Mouse (Mus musculus) liver, embryonic 13.5 days (tissue): ENCODE data around the gene Add2. TPM values are rescaled to one million over a fixed set of nuclear protein-coding genes. Genes with fewer than 3 reads are reported as not detected.

ENCODE experiments used
- ATAC-seq: fragments of 200-750 bp; cut with Nextera tagmentation; 2 replicates; pipeline ENCODE4 v1.8.0; 2017; ENCODE audit warnings: low read depth, mild to moderate bottlenecking, moderate number of reproducible peaks, moderate library complexity
- DNase-seq: peaks from one replicate; pipeline ENCODE4 v3.0.0; 2022
- H3K27ac ChIP-seq: fragments of 300-500 bp; sonication (generic); 2 replicates; pipeline ENCODE4 v1.5.1; 2015; ENCODE audit warnings: moderate library complexity, mild to moderate bottlenecking, inconsistent platforms
- H3K27me3 ChIP-seq: fragments of 300-500 bp; sonication (generic); 2 replicates; pipeline ENCODE4 v1.6.1; 2015; ENCODE audit warnings: mild to moderate bottlenecking, inconsistent platforms
- H3K36me3 ChIP-seq: fragments of 300-500 bp; sonication (generic); 2 replicates; pipeline ENCODE4 v1.6.1; 2015; ENCODE audit warnings: mild to moderate bottlenecking, inconsistent platforms
- H3K4me1 ChIP-seq: fragments of 300-500 bp; sonication (generic); replicated peaks from 2 replicates; pipeline ENCODE4 v1.6.1; 2015; ENCODE audit warnings: inconsistent platforms
- H3K4me2 ChIP-seq: fragments of 300-500 bp; sonication (generic); 2 replicates; pipeline ENCODE4 v1.6.1; 2015; ENCODE audit warnings: inconsistent platforms, mild to moderate bottlenecking, moderate library complexity
- H3K4me3 ChIP-seq: fragments of 300-500 bp; sonication (generic); replicated peaks from 2 replicates; pipeline ENCODE4 v1.5.1; 2015; ENCODE audit warnings: mild to moderate bottlenecking, inconsistent platforms
- H3K9ac ChIP-seq: fragments of 300-500 bp; sonication (generic); 2 replicates; pipeline ENCODE4 v1.6.1; 2015; ENCODE audit warnings: mild to moderate bottlenecking, inconsistent platforms
- H3K9me3 ChIP-seq: fragments of 300-500 bp; sonication (generic); replicated peaks from 2 replicates; pipeline ENCODE4 v1.6.1; 2016; ENCODE audit warnings: inconsistent platforms
- WGBS: fragments of 180-500 bp; shearing (Covaris S2); methylation state at CpG from one replicate; pipeline ENCODE4 v1.1.7; 2015; ENCODE audit not compliant: insufficient replicate concordance; 5-methylcytosine and 5-hydroxymethylcytosine counted together
- polyA plus RNA-seq: library from polyadenylated mRNA; unstranded; fragments of >200 nt; fragmentation: Nextera tagmentation; extraction: Ambion mirVana; gene quantifications from 2 replicates; pipeline ENCODE4 v1.2.1, GENCODE M21; 2015

The Add2 gene
- polyA plus RNA-seq, 1 experiment from 2014 or later = 93.3 TPM

DNA sequence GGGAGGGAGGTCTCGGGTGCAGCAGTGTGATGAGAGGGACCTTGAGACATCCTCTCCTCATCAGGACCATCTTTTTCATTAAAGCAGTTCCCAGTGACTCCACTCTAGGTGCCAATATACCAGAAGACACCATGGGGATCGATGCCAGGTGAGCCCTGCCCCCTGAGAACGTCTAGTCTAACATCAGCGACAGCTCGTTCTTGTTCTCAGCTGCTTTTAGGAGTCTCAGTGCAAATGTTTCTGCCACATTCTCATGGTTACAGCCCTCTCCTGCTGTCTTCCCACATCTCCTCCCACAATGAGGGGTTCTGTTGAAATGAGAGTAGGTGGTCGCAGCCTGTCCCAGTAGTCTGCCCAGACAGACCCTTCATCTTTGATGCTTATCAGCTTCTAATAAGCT is 38.2 kb downstream of the Add2 start:
- H3K27me3 ChIP-seq = 0 out of 2 replicates have a peak, but pooled peaks cover 17% of the 10 kb centered on the region
- H3K36me3 ChIP-seq = no peaks in the 10 kb centered on the region
- peaks cover 24% of the 10 kb centered on the region for H3K4me1 ChIP-seq
- H3K27ac ChIP-seq = no peak overlapping the region
- H3K4me3 ChIP-seq = no peak overlapping the region
- no peak overlapping the region for H3K4me2 ChIP-seq
- 63% methylated on average over 6 of the region's 6 CpGs for WGBS
- DNase-seq (no peak), ATAC-seq (no peak)
- no peak overlapping the region for H3K9ac ChIP-seq
- no peaks in the 10 kb centered on the region for H3K9me3 ChIP-seq

- H3K9ac ChIP-seq = no peak overlapping the region
- no peak overlapping the region for H3K4me3 ChIP-seq
- whole genome bisulfite sequencing = 49% methylated on average over 5 of the region's 5 CpGs
- H3K4me1 ChIP-seq = peaks cover 29% of the 10 kb centered on the region
- DNase-seq (no peak), ATAC-seq (no peak)
- H3K9me3 ChIP-seq = no peaks in the 10 kb centered on the region
- H3K36me3 ChIP-seq = no peaks in the 10 kb centered on the region
- H3K4me2 ChIP-seq = no peak overlapping the region
- H3K27ac ChIP-seq = no peak overlapping the region
- 0 out of 2 replicates have a peak, but pooled peaks cover 17% of the 10 kb centered on the region for H3K27me3 ChIP-seq
Measured at GRCm38 (mm10) chr6:86067145-86067544, 38.7 kb downstream of the Add2 start.

GRCm38 (mm10) chr6:86069009-86069408 is 40.5 kb downstream of the Add2 start:
- no peaks in the 10 kb centered on the region for H3K9me3 ChIP-seq
- 0 out of 2 replicates have a peak, but pooled peaks cover 11% of the 10 kb centered on the region for H3K27me3 ChIP-seq
- no peak for ATAC-seq
- peaks cover 35% of the 10 kb centered on the region for H3K4me1 ChIP-seq
- no peak overlapping the region for H3K4me3 ChIP-seq
- no peak overlapping the region for H3K9ac ChIP-seq
- 66% methylated on average over 5 of the region's 5 CpGs for WGBS
- no peak overlapping the region for H3K27ac ChIP-seq
- H3K36me3 ChIP-seq = no peaks in the 10 kb centered on the region
- no peak overlapping the region for H3K4me2 ChIP-seq
- no peak for DNase-seq

GRCm38 (mm10) chr6:86069856-86070255 is 41.4 kb downstream of the Add2 start:
- 28% methylated on average over 3 of the region's 3 CpGs for WGBS
- ATAC-seq (peak; percentile 83), DNase-seq (no peak)
- Histone ChIP-seq H3K9me3 (no peaks in the 10 kb centered on the region), H3K9ac (no peak overlapping the region), H3K4me1 (peaks cover 36% of the 10 kb centered on the region), H3K36me3 (no peaks in the 10 kb centered on the region), H3K27ac (no peak overlapping the region), H3K4me3 (no peak overlapping the region), H3K4me2 (0 out of 2 replicates have a peak overlapping the region, but pooled peaks have one; percentile 6), H3K27me3 (0 out of 2 replicates have a peak, but pooled peaks cover 6% of the 10 kb centered on the region)

GRCm38 (mm10) chr6:86070277-86070676 is 41.8 kb downstream of the Add2 start:
- WGBS = 44% methylated on average over 7 of the region's 7 CpGs
- Histone ChIP-seq H3K27me3 (0 out of 2 replicates have a peak, but pooled peaks cover 2% of the 10 kb centered on the region), H3K36me3 (no peaks in the 10 kb centered on the region), H3K4me3 (no peak overlapping the region), H3K4me1 (peaks cover 40% of the 10 kb centered on the region), H3K9me3 (no peaks in the 10 kb centered on the region), H3K9ac (no peak overlapping the region), H3K27ac (no peak overlapping the region), H3K4me2 (no peak overlapping the region)
- no peak for DNase-seq
- ATAC-seq = peak; percentile 59

- no peak overlapping the region for H3K4me3 ChIP-seq
Measured at GRCm38 (mm10) chr6:86073882-86074281, 45.4 kb downstream of the Add2 start.

DNA sequence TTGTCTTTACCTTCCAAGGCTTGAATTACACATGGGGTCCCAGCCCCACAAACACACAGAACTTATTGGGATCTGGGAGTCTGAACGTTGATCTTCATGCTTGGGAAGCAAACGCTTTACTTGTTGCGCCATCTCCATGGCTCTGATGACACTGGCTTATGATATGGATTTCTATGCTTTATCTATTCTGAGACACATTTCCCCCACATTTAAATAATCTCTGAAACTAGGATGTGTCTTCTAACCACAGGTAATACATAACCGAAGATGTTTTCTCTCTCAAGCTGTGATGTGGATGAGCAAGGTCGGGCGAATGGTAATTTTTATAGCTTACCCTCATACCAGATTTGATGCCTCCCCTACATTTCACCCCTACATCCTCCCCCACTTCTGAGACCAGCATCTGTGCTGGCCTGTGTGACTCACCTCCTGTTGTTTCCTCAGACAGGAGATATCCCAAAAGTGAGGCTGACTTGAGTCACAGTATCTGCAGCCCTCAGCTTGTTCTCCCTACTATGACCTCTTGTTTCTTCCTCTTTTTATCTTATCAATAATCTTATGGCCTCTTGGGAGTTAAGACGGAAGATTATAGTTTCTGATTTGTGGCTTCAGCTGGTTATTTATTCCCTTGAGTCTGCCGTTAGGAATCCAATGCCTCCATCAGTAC is 46.2 kb downstream of the Add2 start:
- ATAC-seq = no peak
- Histone ChIP-seq H3K9ac (peak overlapping the region; percentile 26; the same call in 1 of the 2 replicates), H3K36me3 (no peaks in the 10 kb centered on the region), H3K27ac (peak overlapping the region; percentile 62), H3K27me3 (no peaks in the 10 kb centered on the region), H3K4me2 (peak overlapping the region; percentile 6; the same call in 1 of the 2 replicates), H3K4me1 (peaks cover 70% of the 10 kb centered on the region), H3K4me3 (no peak overlapping the region), H3K9me3 (no peaks in the 10 kb centered on the region)
- DNase-seq = no peak
- WGBS = 26% methylated on average over 8 of the region's 8 CpGs

More at GRCm38 (mm10) chr6:86073882-86074281, 45.4 kb downstream of the Add2 start:
- Histone ChIP-seq H3K9ac (peak overlapping the region; percentile 26; the same call in 1 of the 2 replicates), H3K27me3 (no peaks in the 10 kb centered on the region), H3K4me1 (peaks cover 65% of the 10 kb centered on the region), H3K4me2 (no peak overlapping the region), H3K36me3 (no peaks in the 10 kb centered on the region), H3K9me3 (no peaks in the 10 kb centered on the region), H3K27ac (peak overlapping the region; percentile 62)
- ATAC-seq (no peak), DNase-seq (no peak)
- WGBS = 45% methylated on average over 3 of the region's 3 CpGs

DNA sequence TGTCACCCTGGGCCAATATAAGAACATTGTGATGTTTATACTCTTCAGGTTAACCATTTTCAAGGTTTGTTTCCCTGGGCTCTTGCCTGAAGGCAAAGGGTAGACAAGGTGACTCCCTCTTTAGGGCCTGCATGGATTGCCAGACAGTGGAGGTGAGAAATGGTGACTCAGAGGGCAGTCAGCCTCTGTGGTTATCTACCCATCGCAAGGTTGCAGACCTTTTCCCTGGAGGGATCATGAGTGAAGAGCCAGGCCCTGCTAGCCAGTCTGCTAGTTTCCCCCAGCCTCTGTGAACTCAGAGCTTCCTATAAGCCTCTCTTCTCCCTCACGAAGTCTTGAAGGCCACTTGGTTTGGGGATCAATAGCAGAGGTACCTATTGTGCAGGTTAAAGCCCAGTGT is 48.0 kb downstream of the Add2 start:
- Histone ChIP-seq H3K4me1 (peaks cover 78% of the 10 kb centered on the region), H3K27me3 (no peaks in the 10 kb centered on the region), H3K4me3 (no peak overlapping the region), H3K9me3 (no peaks in the 10 kb centered on the region), H3K36me3 (peaks cover 14% of the 10 kb centered on the region), H3K4me2 (peak overlapping the region; percentile 92), H3K9ac (peak overlapping the region; percentile 65), H3K27ac (peak overlapping the region; percentile 96)
- 37% methylated on average over 2 of the region's 2 CpGs for WGBS
- DNase-seq = peak; percentile 59
- ATAC-seq = peak; percentile 45

DNA sequence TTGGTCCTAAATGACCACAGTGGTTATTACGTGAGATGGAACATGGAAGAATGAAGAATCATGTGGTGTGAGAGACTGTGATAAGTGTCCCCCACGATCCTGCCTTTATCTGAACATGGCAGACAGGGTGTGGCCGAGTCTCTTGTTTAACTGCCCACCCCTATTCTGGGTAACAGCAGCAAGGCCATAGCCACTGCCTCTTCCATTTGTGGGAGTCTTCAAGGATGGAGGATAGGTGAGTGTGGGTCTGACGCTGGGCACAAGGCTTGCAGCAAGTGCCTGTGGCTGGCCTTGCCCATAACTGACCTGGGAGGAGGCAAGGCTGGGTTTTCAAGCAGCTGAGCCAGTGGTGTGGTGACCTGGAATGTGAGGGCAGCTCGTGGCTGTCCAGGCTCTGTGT is 49.4 kb downstream of the Add2 start:
- H3K9me3 ChIP-seq = no peaks in the 10 kb centered on the region
- H3K27me3 ChIP-seq = no peaks in the 10 kb centered on the region
- H3K36me3 ChIP-seq = peaks cover 24% of the 10 kb centered on the region
- 9% methylated on average over 5 of the region's 5 CpGs for WGBS
- peaks cover 82% of the 10 kb centered on the region for H3K4me1 ChIP-seq
- H3K9ac ChIP-seq = peak overlapping the region; percentile 95
- ATAC-seq (peak; percentile 89), DNase-seq (peak; percentile 85)
- H3K4me3 ChIP-seq = peak overlapping the region; percentile 79
- peak overlapping the region; percentile 96 for H3K27ac ChIP-seq
- H3K4me2 ChIP-seq = peak overlapping the region; percentile 92

DNA sequence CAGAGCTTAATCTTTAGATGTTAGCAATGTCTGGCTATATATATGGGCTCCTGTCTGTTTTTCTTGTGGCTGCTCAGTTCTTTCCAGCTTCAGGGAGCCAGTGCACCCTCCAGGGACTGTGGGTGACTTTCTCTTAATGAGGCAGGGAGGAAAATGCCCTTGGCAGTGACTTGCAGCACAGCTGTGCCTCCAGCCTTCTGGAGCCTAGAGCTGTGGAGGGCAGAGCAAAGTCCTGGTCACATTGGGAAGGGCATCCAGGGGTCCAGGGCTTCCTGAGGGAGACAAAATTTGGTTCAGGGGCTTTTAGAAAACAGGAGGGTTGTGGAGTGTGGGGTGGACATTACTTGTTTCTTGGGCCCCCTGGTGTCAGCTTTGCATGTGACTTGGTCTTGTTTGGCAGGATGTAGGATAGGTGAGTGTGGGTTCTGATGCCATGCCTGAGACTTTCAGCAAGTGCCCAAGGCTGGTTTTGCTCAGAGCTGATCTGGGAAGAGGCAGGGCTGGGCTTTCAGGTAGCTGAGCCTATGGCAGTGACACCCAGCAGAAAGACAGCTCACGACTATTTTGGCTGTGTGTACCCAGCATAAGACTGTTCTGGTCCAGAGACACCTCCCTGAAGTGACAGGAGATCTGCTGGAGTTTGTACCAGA is 50.0 kb downstream of the Add2 start:
- peaks cover 82% of the 10 kb centered on the region for H3K4me1 ChIP-seq
- WGBS = 38% methylated on average over 1 of the region's 1 CpGs
- H3K27ac ChIP-seq = peak overlapping the region; percentile 96
- ATAC-seq (peak; percentile 12), DNase-seq (no peak)
- H3K36me3 ChIP-seq = peaks cover 30% of the 10 kb centered on the region
- peak overlapping the region; percentile 95 for H3K9ac ChIP-seq
- H3K9me3 ChIP-seq = no peaks in the 10 kb centered on the region
- H3K27me3 ChIP-seq = no peaks in the 10 kb centered on the region
- H3K4me3 ChIP-seq = peak overlapping the region; percentile 79
- H3K4me2 ChIP-seq = peak overlapping the region; percentile 92

GRCm38 (mm10) chr6:86079323-86079722 is 50.8 kb downstream of the Add2 start:
- peak overlapping the region; percentile 79 for H3K4me3 ChIP-seq
- H3K9ac ChIP-seq = peak overlapping the region; percentile 95
- no peaks in the 10 kb centered on the region for H3K9me3 ChIP-seq
- peaks cover 75% of the 10 kb centered on the region for H3K4me1 ChIP-seq
- no peaks in the 10 kb centered on the region for H3K27me3 ChIP-seq
- peak overlapping the region; percentile 96 for H3K27ac ChIP-seq
- ATAC-seq (peak; percentile 61), DNase-seq (peak; percentile 49)
- peaks cover 39% of the 10 kb centered on the region for H3K36me3 ChIP-seq
- peak overlapping the region; percentile 92 for H3K4me2 ChIP-seq
